Mouse (Mus musculus) midbrain, embryonic 15.5 days (tissue): ENCODE results near the gene Lmf1. TPM values are rescaled to one million over a fixed set of nuclear protein-coding genes. Genes with fewer than 3 reads are reported as not detected.

Experiments used
- ATAC-seq: fragments of 200-750 bp; cut with Nextera tagmentation; replicated peaks from 2 replicates; pipeline ENCODE4 v1.8.0; 2017; ENCODE audit warnings: moderate TSS enrichment
- H3K27ac ChIP-seq: fragments of 300-500 bp; sonication (generic); 2 replicates; pipeline ENCODE4 v1.5.1; 2015; ENCODE audit warnings: mild to moderate bottlenecking, inconsistent platforms
- H3K27me3 ChIP-seq: fragments of 300-500 bp; sonication (generic); replicated peaks from 2 replicates; pipeline ENCODE4 v1.6.1; 2015; ENCODE audit warnings: inconsistent platforms
- H3K36me3 ChIP-seq: fragments of 300-500 bp; sonication (generic); replicated peaks from 2 replicates; pipeline ENCODE4 v1.6.1; 2015; ENCODE audit warnings: inconsistent platforms
- H3K4me1 ChIP-seq: fragments of 300-500 bp; sonication (generic); 2 replicates; pipeline ENCODE4 v1.6.1; 2015; ENCODE audit warnings: inconsistent platforms
- H3K4me2 ChIP-seq: fragments of 300-500 bp; sonication (generic); 2 replicates; pipeline ENCODE4 v1.6.1; 2015; ENCODE audit warnings: inconsistent platforms, mild to moderate bottlenecking, moderate library complexity
- H3K4me3 ChIP-seq: fragments of 300-500 bp; sonication (generic); 2 replicates; pipeline ENCODE4 v1.5.1; 2015; ENCODE audit warnings: mild to moderate bottlenecking, inconsistent platforms
- H3K9ac ChIP-seq: fragments of 300-500 bp; sonication (generic); 2 replicates; pipeline ENCODE4 v1.6.1; 2015; ENCODE audit warnings: mild to moderate bottlenecking, inconsistent platforms
- H3K9me3 ChIP-seq: fragments of 300-500 bp; sonication (generic); 2 replicates; pipeline ENCODE4 v1.6.1; 2016; ENCODE audit warnings: inconsistent platforms
- WGBS: fragments of 180-500 bp; shearing (Covaris S2); methylation state at CpG from one replicate; pipeline ENCODE4 v1.1.7; 2015; ENCODE audit warnings: mixed read lengths; 5-methylcytosine and 5-hydroxymethylcytosine counted together
- polyA plus RNA-seq: library from polyadenylated mRNA; unstranded; fragments of >200 nt; fragmentation: Nextera tagmentation; extraction: Ambion mirVana; gene quantifications from 2 replicates; pipeline ENCODE4 v1.2.1, GENCODE M21; 2015

The Lmf1 gene
- polyA plus RNA-seq, 1 experiment from 2014 or later = 23.2 TPM

- 1% methylated on average over 55 of the region's 61 CpGs for WGBS
- ATAC-seq = 0 out of 2 replicates have a peak, but pooled peaks have one; percentile 45
- Histone ChIP-seq H3K4me1 (peaks cover 22% of the 10 kb centered on the region), H3K9me3 (no peaks in the 10 kb centered on the region), H3K4me2 (peak within 1 kb of the TSS; percentile 81), H3K27ac (no peak within 1 kb of the TSS), H3K4me3 (peak within 1 kb of the TSS; percentile 46), H3K9ac (peak within 1 kb of the TSS; percentile 48), H3K27me3 (peaks cover 35% of the 10 kb centered on the region), H3K36me3 (no peaks in the 10 kb centered on the region)
Measured at GRCm38 (mm10) chr17:25570648-25571452, 8.0 kb upstream of the Lmf1 start, which contains the start of gene Sox8. Sox8 (minus strand) TSS chr17:25570686.

- 7% methylated on average over 8 of the region's 8 CpGs for WGBS
- Histone ChIP-seq H3K27ac (no peak overlapping the region), H3K4me3 (peak overlapping the region; percentile 46), H3K4me2 (peak overlapping the region; percentile 81), H3K27me3 (peaks cover 35% of the 10 kb centered on the region), H3K36me3 (no peaks in the 10 kb centered on the region), H3K9me3 (no peaks in the 10 kb centered on the region), H3K4me1 (peaks cover 22% of the 10 kb centered on the region), H3K9ac (peak overlapping the region; percentile 48)
- no peak for ATAC-seq
Measured at GRCm38 (mm10) chr17:25571453-25571820, 7.4 kb upstream of the Lmf1 start.

GRCm38 (mm10) chr17:25575208-25575971 lies 3.5 kb upstream of the Lmf1 start:
- Histone ChIP-seq H3K27me3 (peaks cover 13% of the 10 kb centered on the region), H3K4me2 (no peak overlapping the region), H3K27ac (no peak overlapping the region), H3K4me3 (no peak overlapping the region), H3K36me3 (no peaks in the 10 kb centered on the region), H3K9ac (no peak overlapping the region; the same call in 1 of the 2 replicates), H3K9me3 (no peaks in the 10 kb centered on the region), H3K4me1 (peaks cover 26% of the 10 kb centered on the region)
- ATAC-seq = no peak
- WGBS = 69% methylated on average over 12 of the region's 12 CpGs

- H3K36me3 ChIP-seq = no peaks in the 10 kb centered on the region
- H3K4me1 ChIP-seq = peaks cover 20% of the 10 kb centered on the region
- H3K4me2 ChIP-seq = no peak overlapping the region
- no peaks in the 10 kb centered on the region for H3K9me3 ChIP-seq
- H3K9ac ChIP-seq = no peak overlapping the region
- no peak overlapping the region for H3K4me3 ChIP-seq
- ATAC-seq = no peak
- H3K27ac ChIP-seq = no peak overlapping the region
- peaks cover 8% of the 10 kb centered on the region; the same call in 1 of the 2 replicates for H3K27me3 ChIP-seq
- WGBS = 86% methylated on average over 2 of the region's 2 CpGs
Measured at GRCm38 (mm10) chr17:25576034-25576433, 2.9 kb upstream of the Lmf1 start.

GRCm38 (mm10) chr17:25577263-25577662 lies 1.6 kb upstream of the Lmf1 start:
- Histone ChIP-seq H3K4me2 (no peak overlapping the region), H3K9ac (no peak overlapping the region), H3K9me3 (no peaks in the 10 kb centered on the region), H3K4me1 (peaks cover 17% of the 10 kb centered on the region), H3K36me3 (no peaks in the 10 kb centered on the region), H3K27ac (no peak overlapping the region), H3K4me3 (no peak overlapping the region), H3K27me3 (0 out of 2 replicates have a peak, but pooled peaks cover 2% of the 10 kb centered on the region)
- ATAC-seq = no peak
- WGBS = 51% methylated on average over 6 of the region's 6 CpGs

- no peak for ATAC-seq
- H3K27me3 ChIP-seq = no peaks in the 10 kb centered on the region
- no peak overlapping the region for H3K27ac ChIP-seq
- no peak overlapping the region for H3K4me3 ChIP-seq
- no peak overlapping the region for H3K4me2 ChIP-seq
- no peaks in the 10 kb centered on the region for H3K36me3 ChIP-seq
- peaks cover 17% of the 10 kb centered on the region for H3K4me1 ChIP-seq
- WGBS = 40% methylated on average over 2 of the region's 2 CpGs
- no peak overlapping the region for H3K9ac ChIP-seq
- no peaks in the 10 kb centered on the region for H3K9me3 ChIP-seq
Measured at GRCm38 (mm10) chr17:25577702-25578101, 1.2 kb upstream of the Lmf1 start.

- H3K27me3 ChIP-seq = no peaks in the 10 kb centered on the region
- no peaks in the 10 kb centered on the region for H3K9me3 ChIP-seq
- WGBS = 7% methylated on average over 21 of the region's 21 CpGs
- no peaks in the 10 kb centered on the region for H3K36me3 ChIP-seq
- peak overlapping the region; percentile 91 for H3K4me2 ChIP-seq
- peak overlapping the region; percentile 82 for H3K27ac ChIP-seq
- peak; percentile 63 for ATAC-seq
- H3K9ac ChIP-seq = peak overlapping the region; percentile 76
- peak overlapping the region; percentile 77 for H3K4me3 ChIP-seq
- H3K4me1 ChIP-seq = peaks cover 17% of the 10 kb centered on the region
Measured at GRCm38 (mm10) chr17:25579332-25580047, 605 bp downstream of the Lmf1 start.

- Histone ChIP-seq H3K27ac (no peak overlapping the region), H3K36me3 (no peaks in the 10 kb centered on the region), H3K9ac (no peak overlapping the region), H3K4me3 (no peak overlapping the region), H3K4me1 (peaks cover 17% of the 10 kb centered on the region), H3K27me3 (no peaks in the 10 kb centered on the region), H3K4me2 (no peak overlapping the region), H3K9me3 (no peaks in the 10 kb centered on the region)
- WGBS = 74% methylated on average over 8 of the region's 8 CpGs
- no peak for ATAC-seq
Measured at GRCm38 (mm10) chr17:25582076-25582475, 3.2 kb downstream of the Lmf1 start.

- H3K4me1 ChIP-seq = peaks cover 17% of the 10 kb centered on the region
- no peak overlapping the region for H3K4me2 ChIP-seq
- H3K9me3 ChIP-seq = no peaks in the 10 kb centered on the region
- 83% methylated on average over 4 of the region's 4 CpGs for WGBS
- no peak overlapping the region for H3K9ac ChIP-seq
- H3K36me3 ChIP-seq = no peaks in the 10 kb centered on the region
- no peak overlapping the region for H3K4me3 ChIP-seq
- ATAC-seq = no peak
- H3K27ac ChIP-seq = no peak overlapping the region
- H3K27me3 ChIP-seq = no peaks in the 10 kb centered on the region
Measured at GRCm38 (mm10) chr17:25583099-25583498, 4.2 kb downstream of the Lmf1 start.

- Histone ChIP-seq H3K9ac (no peak overlapping the region), H3K36me3 (no peaks in the 10 kb centered on the region), H3K4me3 (no peak overlapping the region), H3K4me2 (no peak overlapping the region), H3K27me3 (no peaks in the 10 kb centered on the region), H3K27ac (no peak overlapping the region), H3K9me3 (no peaks in the 10 kb centered on the region), H3K4me1 (peaks cover 10% of the 10 kb centered on the region)
- ATAC-seq = no peak
- 89% methylated on average over 8 of the region's 8 CpGs for WGBS
Measured at GRCm38 (mm10) chr17:25583858-25584257, 5.0 kb downstream of the Lmf1 start.

- no peak for ATAC-seq
- no peak overlapping the region for H3K27ac ChIP-seq
- H3K4me2 ChIP-seq = no peak overlapping the region
- H3K9ac ChIP-seq = no peak overlapping the region
- H3K4me3 ChIP-seq = no peak overlapping the region
- 93% methylated on average over 9 of the region's 9 CpGs for WGBS
- no peaks in the 10 kb centered on the region for H3K27me3 ChIP-seq
- H3K4me1 ChIP-seq = peaks cover 7% of the 10 kb centered on the region
- no peaks in the 10 kb centered on the region for H3K36me3 ChIP-seq
- H3K9me3 ChIP-seq = no peaks in the 10 kb centered on the region
Measured at GRCm38 (mm10) chr17:25584646-25585045, 5.8 kb downstream of the Lmf1 start.

- no peak overlapping the region for H3K4me2 ChIP-seq
- ATAC-seq = no peak
- H3K9me3 ChIP-seq = no peaks in the 10 kb centered on the region
- no peak overlapping the region for H3K4me3 ChIP-seq
- no peaks in the 10 kb centered on the region for H3K36me3 ChIP-seq
- H3K27me3 ChIP-seq = no peaks in the 10 kb centered on the region
- WGBS = 90% methylated on average over 6 of the region's 6 CpGs
- no peak overlapping the region for H3K9ac ChIP-seq
- H3K27ac ChIP-seq = no peak overlapping the region
- no peaks in the 10 kb centered on the region for H3K4me1 ChIP-seq
Measured at GRCm38 (mm10) chr17:25590068-25590467, 11.2 kb downstream of the Lmf1 start.
